Mouse (Mus musculus): Measurements from ENCODE around the gene 2210408I21Rik. TPM values are rescaled to one million over a fixed set of nuclear protein-coding genes. Genes with fewer than 3 reads are reported as not detected.

The 2210408I21Rik gene
- polyA plus RNA-seq, 1 experiment from 2014 or later, result 11.4 TPM

DNA sequence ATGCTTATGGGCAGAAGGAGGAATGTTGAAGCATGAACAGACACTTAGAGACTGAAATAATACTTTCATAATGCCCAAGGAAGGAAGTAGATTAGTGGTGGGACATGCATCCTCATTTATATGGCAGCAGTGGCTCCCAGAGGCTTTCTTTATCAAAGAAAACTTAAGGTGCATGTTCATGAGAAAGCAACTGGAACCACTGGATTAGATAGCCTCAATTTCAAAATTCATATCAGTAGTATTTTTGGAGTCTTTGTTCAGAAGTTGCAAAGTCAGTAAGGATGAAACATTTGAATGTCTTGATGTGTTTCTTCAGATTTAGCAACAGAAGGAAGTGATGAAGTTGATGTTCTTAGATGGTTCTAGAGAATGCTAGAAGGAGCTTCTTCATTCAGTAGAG lies 77.9 kb downstream of the 2210408I21Rik start:
- Histone ChIP-seq H3K4me2 (replicated peaks) (no peak overlapping the region), H3K27ac (no peak overlapping the region), H3K4me1 (no peaks in the 10 kb centered on the region), H3K4me3 (no peak overlapping the region), H3K36me3 (no peaks in the 10 kb centered on the region), H3K27me3 (replicated peaks) (no peaks in the 10 kb centered on the region), H3K9ac (no peak overlapping the region), H3K9me3 (no peaks in the 10 kb centered on the region)
- no peak for ATAC-seq (ENCODE audit: low FRiP score, low read depth)

DNA sequence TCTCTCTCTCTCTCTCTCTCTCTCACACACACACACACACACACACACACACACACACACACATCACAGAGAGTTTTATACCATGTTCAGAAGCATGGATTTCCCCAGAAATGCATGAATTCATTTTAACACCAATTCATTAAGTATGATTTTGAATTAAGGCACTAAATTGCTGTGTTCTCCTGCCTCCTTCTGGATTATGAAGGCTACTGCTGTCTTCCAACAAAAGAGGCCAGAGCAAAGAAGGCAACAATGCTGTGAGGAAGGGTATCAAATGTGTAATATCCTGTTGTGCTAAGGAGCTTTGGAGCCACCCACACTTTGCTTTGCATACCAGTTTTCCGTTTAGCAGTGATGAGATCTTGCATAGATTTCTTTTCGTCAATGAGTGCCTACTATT lies 80.1 kb downstream of the 2210408I21Rik start:
- WGBS, result 85% methylated on average over 2 of the region's 2 CpGs
- Histone ChIP-seq H3K4me3 (no peak overlapping the region), H3K36me3 (no peaks in the 10 kb centered on the region)

DNA sequence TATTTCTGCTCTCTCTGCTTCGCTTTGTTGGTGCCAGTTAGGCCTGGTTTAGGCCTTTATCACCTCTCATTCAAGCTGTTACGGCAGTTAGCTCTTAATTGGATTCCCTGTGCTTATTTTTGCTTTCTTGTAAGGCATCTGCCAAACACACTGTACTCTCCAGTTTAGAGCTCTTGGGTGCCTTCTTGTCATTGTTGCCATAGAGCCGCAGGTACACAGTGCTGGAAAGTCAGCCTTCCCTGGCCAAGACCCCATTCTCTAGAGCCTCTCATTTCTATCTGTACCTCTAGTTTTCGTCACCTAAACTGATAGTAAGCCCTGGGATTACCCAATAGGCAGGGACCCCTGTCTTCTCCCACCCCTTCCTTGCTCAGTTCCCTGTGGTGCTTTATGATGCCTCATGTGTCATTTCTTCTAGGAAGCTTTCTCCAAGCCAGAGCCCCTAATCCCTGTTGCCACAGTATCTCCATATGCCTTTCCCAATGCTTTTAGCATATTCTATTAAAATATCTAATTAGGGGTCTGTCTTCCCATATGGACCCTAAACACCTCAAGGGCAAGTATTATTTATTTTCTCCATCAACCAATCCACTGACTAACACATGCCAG lies 82.4 kb downstream of the 2210408I21Rik start:
- H3K36me3 ChIP-seq, result no peaks in the 10 kb centered on the region
- no peak overlapping the region for H3K4me3 ChIP-seq
- no peak overlapping the region for H3K27ac ChIP-seq
- 0 out of 2 replicates have a peak, but pooled peaks have one; percentile 17 for ATAC-seq (ENCODE audit: low FRiP score, low read depth)
- 91% methylated on average over 4 of the region's 4 CpGs for WGBS
- H3K9me3 ChIP-seq, result no peaks in the 10 kb centered on the region
- H3K4me1 ChIP-seq, result no peaks in the 10 kb centered on the region
- H3K4me2 ChIP-seq (replicated peaks), result no peak overlapping the region
- no peak overlapping the region for H3K9ac ChIP-seq
- no peaks in the 10 kb centered on the region for H3K27me3 ChIP-seq (replicated peaks)

More for the DNA sequence above, 80.1 kb downstream of the 2210408I21Rik start:
- ATAC-seq (ENCODE audit: low FRiP score, low read depth), result no peak
- Histone ChIP-seq H3K4me1 (no peaks in the 10 kb centered on the region), H3K27me3 (replicated peaks) (no peaks in the 10 kb centered on the region), H3K9me3 (no peaks in the 10 kb centered on the region), H3K27ac (no peak overlapping the region), H3K9ac (no peak overlapping the region), H3K4me2 (replicated peaks) (no peak overlapping the region)

DNA sequence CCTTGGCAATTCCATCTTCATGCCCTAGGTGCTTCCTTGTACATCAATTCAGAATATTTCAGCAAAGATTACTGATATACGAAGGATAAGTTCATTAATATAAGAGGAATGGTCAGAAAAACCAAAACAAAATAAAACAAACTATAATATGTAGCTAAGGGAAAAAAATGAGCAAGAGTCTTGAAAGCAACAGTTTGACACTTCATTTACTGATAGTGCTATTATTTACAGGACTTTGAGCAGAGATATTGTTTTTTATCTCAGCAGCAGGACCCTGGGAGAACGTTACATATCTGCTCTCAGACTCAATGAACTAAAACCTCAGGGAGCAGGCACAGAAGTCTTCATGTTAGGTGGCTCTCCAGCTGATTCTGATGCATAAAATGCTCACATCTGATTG lies 85.7 kb downstream of the 2210408I21Rik start:
- Histone ChIP-seq H3K4me2 (replicated peaks) (no peak overlapping the region), H3K4me1 (no peaks in the 10 kb centered on the region), H3K27ac (no peak overlapping the region), H3K4me3 (no peak overlapping the region), H3K9me3 (no peaks in the 10 kb centered on the region), H3K36me3 (no peaks in the 10 kb centered on the region), H3K9ac (no peak overlapping the region), H3K27me3 (replicated peaks) (no peaks in the 10 kb centered on the region)
- WGBS, result 90% methylated on average over 2 of the region's 2 CpGs
- ATAC-seq (ENCODE audit: low FRiP score, low read depth), result no peak

DNA sequence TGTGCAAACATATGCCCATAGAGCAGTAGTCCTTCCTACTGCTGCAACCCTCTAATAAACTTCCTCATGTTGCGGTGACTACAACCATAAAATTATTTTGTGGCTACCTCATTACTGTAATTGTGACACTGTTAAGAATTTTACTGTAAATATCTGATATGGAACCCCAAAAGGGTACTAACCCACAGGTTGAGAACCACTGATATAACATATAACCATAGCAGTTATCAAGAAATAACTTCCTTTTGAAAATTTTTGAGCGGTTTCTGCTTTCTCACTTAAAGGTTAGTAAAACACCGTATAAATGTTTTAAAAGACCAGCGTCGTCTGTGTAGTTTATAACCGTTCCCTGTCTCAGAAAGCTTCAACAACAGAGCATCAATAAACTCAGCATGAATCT lies 121.2 kb downstream of the 2210408I21Rik start:
- Histone ChIP-seq H3K4me2 (replicated peaks) (no peak overlapping the region), H3K36me3 (no peaks in the 10 kb centered on the region), H3K4me3 (no peak overlapping the region), H3K4me1 (no peaks in the 10 kb centered on the region), H3K9me3 (no peaks in the 10 kb centered on the region), H3K27me3 (replicated peaks) (no peaks in the 10 kb centered on the region), H3K9ac (no peak overlapping the region), H3K27ac (no peak overlapping the region)
- ATAC-seq (ENCODE audit: low FRiP score, low read depth), result no peak
- 74% methylated on average over 6 of the region's 6 CpGs for WGBS

DNA sequence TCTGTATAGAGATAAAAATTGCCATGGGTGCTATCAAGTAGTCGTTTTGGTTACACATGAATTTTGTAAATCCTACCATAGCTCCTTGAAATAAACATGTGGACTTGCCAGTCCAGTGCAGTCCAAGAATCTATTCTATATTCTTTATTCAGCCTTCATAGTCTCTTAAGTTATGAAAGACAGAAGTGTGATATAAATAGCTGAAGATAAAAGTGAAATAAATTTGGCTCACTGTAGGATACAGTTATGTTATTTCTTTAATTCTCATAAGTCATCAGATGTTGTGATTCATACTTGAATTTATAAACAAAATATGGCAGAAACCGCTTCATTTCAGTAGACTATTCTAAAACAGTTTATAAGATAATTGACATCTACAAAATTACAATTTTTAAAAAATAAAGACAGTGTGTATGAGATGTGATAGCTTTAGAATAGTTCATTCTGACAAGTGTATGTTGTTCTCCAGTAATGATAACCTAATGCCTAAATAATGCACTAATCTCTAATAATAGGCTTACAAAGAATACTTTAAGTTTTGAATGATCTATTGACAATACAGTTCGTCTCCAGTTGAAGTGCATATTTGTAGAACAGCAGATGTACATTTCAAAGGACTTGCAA lies 127.5 kb downstream of the 2210408I21Rik start:
- H3K9ac ChIP-seq, result no peak overlapping the region
- H3K9me3 ChIP-seq, result no peaks in the 10 kb centered on the region
- H3K27me3 ChIP-seq (replicated peaks), result no peaks in the 10 kb centered on the region
- ATAC-seq (ENCODE audit: low FRiP score, low read depth), result no peak
- WGBS, result 69% methylated on average over 3 of the region's 3 CpGs
- no peaks in the 10 kb centered on the region for H3K4me1 ChIP-seq
- no peaks in the 10 kb centered on the region for H3K36me3 ChIP-seq
- H3K4me2 ChIP-seq (replicated peaks), result no peak overlapping the region
- H3K27ac ChIP-seq, result no peak overlapping the region
- no peak overlapping the region for H3K4me3 ChIP-seq

DNA sequence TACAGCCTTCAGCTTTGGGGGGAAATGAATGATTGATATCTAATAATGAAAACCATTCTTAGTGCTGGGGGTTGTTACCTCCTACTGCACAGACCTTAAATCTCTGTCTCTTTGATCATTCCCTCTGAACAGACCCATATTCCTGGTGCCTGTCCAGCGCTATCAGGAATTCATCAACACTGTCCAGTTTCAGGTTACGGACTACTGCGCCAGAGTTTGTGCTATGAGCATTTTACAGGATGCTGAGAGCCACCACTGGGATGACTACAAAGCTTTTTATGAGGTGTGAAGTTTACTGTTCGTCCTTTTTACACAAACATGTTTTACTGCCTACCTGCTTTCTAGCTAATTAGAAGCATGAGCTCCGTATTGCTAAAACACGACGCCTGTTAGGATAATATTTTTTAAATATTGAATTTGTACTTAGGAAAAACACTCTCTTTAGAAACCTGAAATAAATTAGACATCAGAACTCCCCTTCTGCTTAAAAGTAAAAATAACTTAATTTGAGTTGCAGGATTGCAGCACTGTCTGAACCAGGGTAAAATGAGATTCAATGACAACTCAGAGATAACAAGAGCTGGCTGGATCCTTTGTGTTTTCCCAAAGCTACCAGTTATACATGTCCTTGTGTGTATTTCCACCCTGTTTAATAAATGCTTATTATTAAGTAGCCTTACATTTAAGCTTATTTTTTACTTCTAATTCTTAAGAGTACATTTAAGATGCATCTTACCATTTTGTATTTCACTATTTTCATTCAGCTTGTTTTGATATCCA lies 128.2 kb downstream of the 2210408I21Rik start:
- H3K9me3 ChIP-seq, result no peaks in the 10 kb centered on the region
- H3K9ac ChIP-seq, result no peak overlapping the region
- ATAC-seq (ENCODE audit: low FRiP score, low read depth), result peak; percentile 17; the same call in 1 of the 2 replicates
- no peaks in the 10 kb centered on the region for H3K27me3 ChIP-seq (replicated peaks)
- no peak overlapping the region for H3K4me3 ChIP-seq
- H3K27ac ChIP-seq, result no peak overlapping the region
- 54% methylated on average over 7 of the region's 7 CpGs for WGBS
- no peaks in the 10 kb centered on the region for H3K4me1 ChIP-seq
- H3K36me3 ChIP-seq, result no peaks in the 10 kb centered on the region
- no peak overlapping the region for H3K4me2 ChIP-seq (replicated peaks)

DNA sequence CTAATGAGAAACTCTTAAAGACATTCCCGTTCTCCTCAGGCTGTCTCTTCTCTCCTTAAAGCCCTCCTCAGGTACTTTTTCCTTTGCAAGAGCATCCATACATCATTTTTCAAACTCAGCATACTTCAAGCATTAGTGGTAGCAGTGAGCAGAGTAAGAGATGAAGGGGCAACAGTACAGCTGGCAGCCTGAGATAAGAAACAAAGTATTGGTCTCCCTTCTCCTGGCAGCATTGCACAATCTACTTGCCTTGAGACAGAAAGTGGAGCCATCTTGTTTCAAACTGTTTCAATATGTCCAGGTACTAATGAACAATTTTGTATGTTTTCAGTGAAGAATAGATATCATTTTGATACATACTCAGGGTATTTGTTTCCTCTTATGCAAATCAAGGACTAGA lies 129.1 kb downstream of the 2210408I21Rik start:
- 65% methylated on average over 1 of the region's 1 CpGs for WGBS
- no peak overlapping the region for H3K27ac ChIP-seq
- H3K27me3 ChIP-seq (replicated peaks), result no peaks in the 10 kb centered on the region
- no peaks in the 10 kb centered on the region for H3K36me3 ChIP-seq
- H3K4me1 ChIP-seq, result no peaks in the 10 kb centered on the region
- no peak overlapping the region for H3K4me3 ChIP-seq
- no peak for ATAC-seq (ENCODE audit: low FRiP score, low read depth)
- no peaks in the 10 kb centered on the region for H3K9me3 ChIP-seq
- H3K4me2 ChIP-seq (replicated peaks), result no peak overlapping the region
- H3K9ac ChIP-seq, result no peak overlapping the region

DNA sequence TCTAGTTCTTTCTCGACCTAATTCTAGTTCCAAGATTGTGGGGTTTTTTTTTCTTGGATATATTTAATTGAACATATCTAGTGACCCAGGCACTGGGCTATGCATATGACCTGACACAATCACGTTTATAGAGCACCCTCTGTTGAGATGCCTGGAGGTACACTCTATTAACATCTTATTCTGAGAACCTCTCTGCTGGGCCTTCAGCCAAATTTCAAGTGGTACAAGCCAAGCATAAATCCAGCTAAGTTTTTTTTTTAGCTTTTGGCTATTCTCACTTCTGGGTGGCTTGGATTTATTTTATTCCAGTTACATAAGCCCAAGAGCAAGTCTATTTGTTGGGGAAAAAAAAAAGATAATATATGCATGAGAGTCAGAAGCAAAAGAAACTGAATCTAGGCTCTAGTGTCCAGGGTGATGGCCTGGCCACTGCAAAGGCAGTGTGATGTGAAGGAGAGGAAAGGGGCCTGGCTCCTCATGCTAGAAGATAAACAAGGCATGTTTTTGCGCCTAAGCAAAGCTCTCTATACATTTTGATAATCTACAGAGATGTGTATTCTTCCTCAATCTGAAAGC lies 139.9 kb downstream of the 2210408I21Rik start:
- H3K27me3 ChIP-seq (replicated peaks), result no peaks in the 10 kb centered on the region
- no peaks in the 10 kb centered on the region for H3K4me1 ChIP-seq
- H3K9me3 ChIP-seq, result no peaks in the 10 kb centered on the region
- no peaks in the 10 kb centered on the region for H3K36me3 ChIP-seq
- H3K4me3 ChIP-seq, result no peak overlapping the region
- no peak for ATAC-seq (ENCODE audit: low FRiP score, low read depth)
- H3K9ac ChIP-seq, result no peak overlapping the region
- H3K27ac ChIP-seq, result no peak overlapping the region
- no peak overlapping the region for H3K4me2 ChIP-seq (replicated peaks)
- WGBS, result 76% methylated on average over 3 of the region's 3 CpGs

DNA sequence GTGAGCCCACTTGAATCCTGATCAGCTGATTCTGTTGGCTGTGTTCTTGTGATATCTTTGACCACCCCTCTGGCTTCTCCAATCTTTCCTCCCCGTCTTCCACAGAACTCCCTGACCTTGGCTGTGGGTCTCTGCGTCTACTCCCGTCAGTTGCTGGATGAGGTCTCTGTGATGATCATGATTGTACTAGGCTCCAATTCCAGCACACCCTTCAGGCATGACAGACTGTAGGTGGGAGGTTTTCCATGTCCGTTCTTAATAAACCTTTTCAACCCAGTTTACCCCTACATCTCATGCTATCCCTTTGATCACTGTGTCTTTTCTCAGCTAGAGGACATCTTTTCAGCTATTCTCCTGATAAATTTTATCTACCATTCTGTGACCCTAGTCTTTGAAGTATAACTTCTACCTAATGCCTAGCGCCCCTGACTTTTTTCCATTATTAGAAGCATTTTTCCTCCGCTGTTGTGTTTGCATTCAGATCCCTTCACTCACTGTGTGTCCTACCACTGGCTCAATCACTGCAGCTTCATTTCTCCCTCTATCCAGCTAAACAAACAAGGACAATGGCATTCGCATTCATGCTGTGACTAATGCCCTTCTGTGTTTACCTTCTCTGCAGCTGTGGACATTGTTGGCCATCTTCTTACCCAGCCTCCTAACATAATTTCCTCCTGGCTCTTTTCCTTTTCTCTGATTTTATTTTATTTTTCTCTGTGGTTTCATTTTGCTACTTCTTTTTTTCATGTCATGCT lies 143.5 kb downstream of the 2210408I21Rik start:
- no peaks in the 10 kb centered on the region for H3K36me3 ChIP-seq
- H3K9ac ChIP-seq, result no peak overlapping the region
- no peak for ATAC-seq (ENCODE audit: low FRiP score, low read depth)
- H3K4me2 ChIP-seq (replicated peaks), result no peak overlapping the region
- WGBS, result 66% methylated on average over 7 of the region's 7 CpGs
- no peak overlapping the region for H3K4me3 ChIP-seq
- H3K27ac ChIP-seq, result no peak overlapping the region
- H3K27me3 ChIP-seq (replicated peaks), result no peaks in the 10 kb centered on the region
- no peaks in the 10 kb centered on the region for H3K9me3 ChIP-seq
- H3K4me1 ChIP-seq, result no peaks in the 10 kb centered on the region

DNA sequence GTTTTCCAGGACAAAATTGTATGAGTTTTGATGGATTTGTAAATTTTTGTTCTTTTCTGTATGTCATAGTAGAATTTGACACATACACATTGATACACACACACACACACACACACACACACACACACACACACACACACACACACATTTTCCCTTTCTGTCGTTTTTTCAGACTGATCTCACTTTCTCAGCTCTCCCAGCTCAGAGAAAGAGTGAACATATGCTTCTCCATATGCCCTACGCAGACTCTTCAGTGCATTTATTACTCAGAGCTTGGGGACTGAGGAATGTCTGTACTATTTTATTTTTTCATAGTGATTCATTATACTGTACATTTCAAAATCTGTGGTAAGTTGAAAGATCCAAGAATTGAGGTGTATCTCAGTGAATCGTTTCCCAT lies 160.2 kb downstream of the 2210408I21Rik start:
- H3K4me3 ChIP-seq, result no peak overlapping the region
- ATAC-seq (ENCODE audit: low FRiP score, low read depth), result no peak

DNA sequence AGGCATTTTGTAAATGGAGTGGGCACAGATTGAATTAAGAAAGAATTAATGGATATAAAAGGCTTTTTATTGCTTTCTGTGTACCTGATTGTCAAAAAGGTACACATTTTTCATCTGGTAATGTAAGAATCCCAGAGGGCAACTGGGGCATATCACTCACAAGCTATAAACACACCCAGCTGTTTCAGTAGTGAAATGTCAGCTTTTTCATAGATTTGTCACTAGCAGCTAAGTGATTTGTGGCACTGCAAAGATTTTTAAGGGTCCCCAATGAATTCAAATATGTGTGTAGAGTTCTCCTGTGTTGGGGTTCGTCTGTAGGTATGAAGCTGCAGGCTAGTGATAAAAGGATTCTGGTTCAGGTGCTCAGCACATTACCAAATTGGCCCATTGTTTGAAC lies 188.8 kb downstream of the 2210408I21Rik start:
- H3K9ac ChIP-seq, result no peak overlapping the region
- H3K4me3 ChIP-seq, result no peak overlapping the region
- H3K27me3 ChIP-seq (replicated peaks), result no peaks in the 10 kb centered on the region
- no peaks in the 10 kb centered on the region for H3K36me3 ChIP-seq
- no peaks in the 10 kb centered on the region for H3K9me3 ChIP-seq
- WGBS, result 52% methylated on average over 1 of the region's 1 CpGs
- no peak overlapping the region for H3K4me2 ChIP-seq (replicated peaks)
- no peak overlapping the region for H3K27ac ChIP-seq
- ATAC-seq (ENCODE audit: low FRiP score, low read depth), result 0 out of 2 replicates have a peak, but pooled peaks have one; percentile 27
- no peaks in the 10 kb centered on the region for H3K4me1 ChIP-seq

More for the DNA sequence above, 160.2 kb downstream of the 2210408I21Rik start:
- Histone ChIP-seq H3K36me3 (no peaks in the 10 kb centered on the region), H3K9me3 (no peaks in the 10 kb centered on the region), H3K27ac (no peak overlapping the region), H3K4me1 (no peaks in the 10 kb centered on the region), H3K27me3 (replicated peaks) (no peaks in the 10 kb centered on the region), H3K9ac (no peak overlapping the region), H3K4me2 (replicated peaks) (no peak overlapping the region)
- WGBS, result 84% methylated on average over 3 of the region's 3 CpGs

Measured in neural tube, embryonic 12.5 days (tissue).